Mouse (Mus musculus) erythroblast, embryonic 14.5 days (primary cell): ENCODE measurements around the gene Kif5a.

ENCODE experiments used
- GATA1 ChIP-seq: IDR thresholded peaks from 2 replicates; pipeline ENCODE4 v1.6.1; 2012; ENCODE audit warnings: low read length, inconsistent platforms, mixed read lengths
- TAL1 ChIP-seq: IDR thresholded peaks from 3 replicates; pipeline ENCODE4 v1.6.1; 2012; ENCODE audit warnings: low read length, inconsistent platforms, mixed read lengths

- TF ChIP-seq GATA1 (no peak), TAL1 (no peak)
Observed at GRCm38 (mm10) chr10:127236541-127236940, 26.6 kb downstream of the Kif5a start.
